Mouse (Mus musculus) midbrain, embryonic 11.5 days (tissue): ENCODE measurements at regions not wholly inside any gene's neighbourhood (a gene's known extent, or its start where the extent isn't known, plus 50 kb on each side); places are given as distances from the start of the nearest gene placed in this dataset.

Source experiments
- ATAC-seq: fragments of 200-750 bp; cut with Nextera tagmentation; 2 replicates; pipeline ENCODE4 v1.8.0; 2017; ENCODE audit warnings: moderate TSS enrichment, moderate library complexity; ENCODE audit not compliant: low FRiP score
- DNase-seq: peaks from one replicate; pipeline ENCODE4 v3.0.0; 2015; ENCODE audit warnings: low spot score; ENCODE audit errors: missing footprints
- H3K27ac ChIP-seq: fragments of 300-500 bp; sonication (generic); 2 replicates; pipeline ENCODE4 v1.5.1; 2014; ENCODE audit warnings: low read depth, low read length
- H3K27me3 ChIP-seq: fragments of 300-500 bp; sonication (generic); 2 replicates; pipeline ENCODE4 v1.6.1; 2014; ENCODE audit warnings: mild to moderate bottlenecking, low read length, moderate library complexity, mixed read lengths; ENCODE audit not compliant: control insufficient read depth, insufficient read depth
- H3K36me3 ChIP-seq: fragments of 300-500 bp; sonication (generic); 2 replicates; pipeline ENCODE4 v1.6.1; 2014; ENCODE audit warnings: mild to moderate bottlenecking, low read length, moderate library complexity, mixed read lengths; ENCODE audit not compliant: control insufficient read depth, insufficient read depth
- H3K4me1 ChIP-seq: fragments of 300-500 bp; sonication (generic); 2 replicates; pipeline ENCODE4 v1.6.1; 2014; ENCODE audit warnings: low read length; ENCODE audit not compliant: control insufficient read depth, insufficient read depth
- H3K4me2 ChIP-seq: fragments of 300-500 bp; sonication (generic); 2 replicates; pipeline ENCODE4 v1.6.1; 2014; ENCODE audit warnings: mild to moderate bottlenecking, moderate library complexity
- H3K4me3 ChIP-seq: fragments of 300-500 bp; sonication (generic); 2 replicates; pipeline ENCODE4 v1.5.1; 2014; ENCODE audit warnings: low read depth, low read length
- H3K9ac ChIP-seq: fragments of 300-500 bp; sonication (generic); 2 replicates; pipeline ENCODE4 v1.6.1; 2014; ENCODE audit warnings: low read length
- H3K9me3 ChIP-seq: fragments of 300-500 bp; sonication (generic); 2 replicates; pipeline ENCODE4 v1.6.1; 2016; ENCODE audit warnings: low read length; ENCODE audit not compliant: control insufficient read depth
- WGBS: fragments of 180-500 bp; shearing (Covaris S2); extraction: QIAGEN DNeasy Blood & Tissue Kit; methylation state at CpG from one replicate; pipeline ENCODE4 v1.1.7; 2014; 5-methylcytosine and 5-hydroxymethylcytosine counted together

- Histone ChIP-seq H3K4me3 (no peak overlapping the region), H3K4me1 (no peaks in the 10 kb centered on the region), H3K9me3 (no peaks in the 10 kb centered on the region), H3K4me2 (no peak overlapping the region), H3K36me3 (no peaks in the 10 kb centered on the region), H3K9ac (no peak overlapping the region), H3K27me3 (no peaks in the 10 kb centered on the region), H3K27ac (no peak overlapping the region)
- DNase-seq (no peak), ATAC-seq (peak; percentile 40; the same call in 1 of the 2 replicates)
- WGBS = 43% methylated on average over 2 of the region's 2 CpGs
Observed at GRCm38 (mm10) chr6:78686351-78686888, 217.7 kb upstream of the Reg3g start.

GRCm38 (mm10) chr6:78650695-78651094 lies 182.0 kb upstream of the Reg3g start:
- 88% methylated on average over 2 of the region's 2 CpGs for WGBS
- DNase-seq = no peak

More at GRCm38 (mm10) chr6:78650695-78651094, 182.0 kb upstream of the Reg3g start:
- ATAC-seq = no peak
- no peaks in the 10 kb centered on the region for H3K27me3 ChIP-seq
- H3K27ac ChIP-seq = no peak overlapping the region
- no peak overlapping the region for H3K9ac ChIP-seq
- H3K4me1 ChIP-seq = no peaks in the 10 kb centered on the region
- H3K4me3 ChIP-seq = no peak overlapping the region
- H3K36me3 ChIP-seq = no peaks in the 10 kb centered on the region
- no peaks in the 10 kb centered on the region for H3K9me3 ChIP-seq
- no peak overlapping the region for H3K4me2 ChIP-seq
